Mouse (Mus musculus) testis, adult 2 months (tissue): ENCODE measurements at regions not wholly inside any gene's neighbourhood (a gene's known extent, or its start where the extent isn't known, plus 50 kb on each side); places are given as distances from the start of the nearest gene placed in this dataset.

Experiments
- H3K27ac ChIP-seq: fragments of 200-500 bp; 2 replicates; pipeline ENCODE4 v1.5.1; 2012; ENCODE audit warnings: low read depth, low read length; ENCODE audit not compliant: control insufficient read depth, insufficient read depth
- H3K27me3 ChIP-seq: fragments of 200-500 bp; 2 replicates; pipeline ENCODE4 v1.6.1; 2012; ENCODE audit warnings: mild to moderate bottlenecking, low read length, moderate library complexity; ENCODE audit not compliant: control insufficient read depth, insufficient read depth
- H3K36me3 ChIP-seq: fragments of 200-500 bp; 2 replicates; pipeline ENCODE4 v1.6.1; 2012; ENCODE audit warnings: mild to moderate bottlenecking, low read length; ENCODE audit not compliant: control insufficient read depth, insufficient read depth
- H3K4me1 ChIP-seq: fragments of 200-500 bp; 2 replicates; pipeline ENCODE4 v1.6.1; 2012; ENCODE audit warnings: low read length; ENCODE audit not compliant: control insufficient read depth, insufficient read depth
- H3K4me3 ChIP-seq: fragments of 200-500 bp; 2 replicates; pipeline ENCODE4 v1.5.1; 2012; ENCODE audit warnings: low read depth, mild to moderate bottlenecking, low read length, moderate library complexity, mixed read lengths; ENCODE audit not compliant: control insufficient read depth
- CTCF ChIP-seq: fragments of 200-500 bp; IDR thresholded peaks from 2 replicates; pipeline ENCODE4 v1.5.1; 2012; ENCODE audit warnings: low read depth, mild to moderate bottlenecking, inconsistent platforms, low read length, moderate library complexity; ENCODE audit not compliant: control insufficient read depth, insufficient read depth, insufficient replicate concordance
- POLR2A ChIP-seq: fragments of 200-500 bp; IDR thresholded peaks from 2 replicates; pipeline ENCODE4 v1.6.1; 2012; ENCODE audit warnings: low read depth, mild to moderate bottlenecking, inconsistent platforms, low read length, moderate library complexity; ENCODE audit not compliant: control insufficient read depth

- H3K27ac ChIP-seq: no peak overlapping the region
- TF ChIP-seq POLR2A (no peak), CTCF (no peak)
These were observed 464.2 kb upstream of the Marcks start for GRCm38 (mm10) chr10:37602936-37603335.

GRCm38 (mm10) chr10:37589889-37590288 lies 451.2 kb upstream of the Marcks start:
- H3K27ac ChIP-seq: no peak overlapping the region
- H3K36me3 ChIP-seq: no peaks in the 10 kb centered on the region
- TF ChIP-seq CTCF (no peak), POLR2A (no peak)
- no peaks in the 10 kb centered on the region for H3K27me3 ChIP-seq
- no peak overlapping the region for H3K4me3 ChIP-seq
- H3K4me1 ChIP-seq: no peaks in the 10 kb centered on the region

More at GRCm38 (mm10) chr10:37602936-37603335, 464.2 kb upstream of the Marcks start:
- Histone ChIP-seq H3K4me1 (no peaks in the 10 kb centered on the region), H3K27me3 (no peaks in the 10 kb centered on the region), H3K36me3 (no peaks in the 10 kb centered on the region), H3K4me3 (no peak overlapping the region)

GRCm38 (mm10) chr10:37589009-37589408 lies 450.3 kb upstream of the Marcks start:
- no peaks in the 10 kb centered on the region for H3K27me3 ChIP-seq
- H3K36me3 ChIP-seq: no peaks in the 10 kb centered on the region
- no peak overlapping the region for H3K27ac ChIP-seq
- H3K4me1 ChIP-seq: no peaks in the 10 kb centered on the region
- no peak overlapping the region for H3K4me3 ChIP-seq
- TF ChIP-seq POLR2A: no peak
- TF ChIP-seq CTCF: no peak

- no peaks in the 10 kb centered on the region for H3K27me3 ChIP-seq
- no peaks in the 10 kb centered on the region for H3K36me3 ChIP-seq
- no peak overlapping the region for H3K27ac ChIP-seq
- H3K4me1 ChIP-seq: no peaks in the 10 kb centered on the region
- no peak overlapping the region for H3K4me3 ChIP-seq
- TF ChIP-seq CTCF (no peak), POLR2A (no peak)
These were observed 432.5 kb upstream of the Marcks start for GRCm38 (mm10) chr10:37571171-37571570.

GRCm38 (mm10) chr10:37561705-37562104 lies 423.0 kb upstream of the Marcks start:
- no peak for TF ChIP-seq POLR2A
- no peak for TF ChIP-seq CTCF
- Histone ChIP-seq H3K4me1 (no peaks in the 10 kb centered on the region), H3K27ac (no peak overlapping the region), H3K36me3 (no peaks in the 10 kb centered on the region), H3K4me3 (no peak overlapping the region), H3K27me3 (no peaks in the 10 kb centered on the region)

- TF ChIP-seq CTCF: no peak
- Histone ChIP-seq H3K27ac (no peak overlapping the region), H3K27me3 (no peaks in the 10 kb centered on the region), H3K4me3 (no peak overlapping the region), H3K36me3 (no peaks in the 10 kb centered on the region), H3K4me1 (no peaks in the 10 kb centered on the region)
These were observed 410.7 kb upstream of the Marcks start for GRCm38 (mm10) chr10:37549446-37549845.

GRCm38 (mm10) chr10:37540703-37541102 lies 402.0 kb upstream of the Marcks start:
- Histone ChIP-seq H3K36me3 (no peaks in the 10 kb centered on the region), H3K27ac (no peak overlapping the region), H3K27me3 (no peaks in the 10 kb centered on the region), H3K4me1 (no peaks in the 10 kb centered on the region), H3K4me3 (no peak overlapping the region)
- TF ChIP-seq POLR2A (no peak), CTCF (no peak)
